Mouse (Mus musculus): ENCODE measurements at regions not wholly inside any gene's neighbourhood (a gene's known extent, or its start where the extent isn't known, plus 50 kb on each side); places are given as distances from the start of the nearest gene placed in this dataset.

GRCm38 (mm10) chr8:103441163-103441562, 655.7 kb upstream of the Cdh11 start:
- no peak for TF ChIP-seq POLR2A (IDR thresholded peaks at IDR 0.05; ENCODE audit: borderline replicate concordance, insufficient read depth, low read length)
- TF ChIP-seq CTCF (IDR thresholded peaks at IDR 0.05; ENCODE audit: borderline replicate concordance, insufficient read depth, low read depth, low read length) = no peak
